ENCODE assay signal across 36 mouse cellular contexts in the genomic region with DNA sequence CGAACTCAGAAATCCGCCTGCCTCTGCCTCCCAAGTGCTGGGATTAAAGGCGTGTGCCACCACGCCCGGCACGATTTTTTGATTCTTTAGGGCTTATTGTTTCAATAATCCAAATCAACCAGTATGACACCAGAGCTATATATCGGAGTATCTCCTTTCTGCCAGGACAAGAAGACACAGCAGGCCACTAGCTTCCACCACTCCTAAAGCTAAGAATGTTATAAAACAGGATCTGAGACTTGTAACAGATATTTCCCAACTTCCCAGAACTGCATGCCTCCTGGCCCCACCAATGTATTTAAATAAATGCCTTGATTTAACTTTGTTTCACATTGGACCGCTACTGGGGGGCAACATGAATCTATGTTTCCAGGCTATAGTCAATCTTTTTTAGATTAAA. TPM values are rescaled to one million over a fixed set of nuclear protein-coding genes. Genes with fewer than 3 reads are reported as not detected.
"Had no signal": no experiment of that assay in that cellular context is flagged by ENCODE, and none has a peak within 500 bp of the region (broad histone marks: within the 10 kb centered on the region; RNA-seq: fewer than 3 reads in every experiment).

No protein-coding gene starts in this region.

- H3K27me3 ChIP-seq: heart, embryonic 15.5 days; hindbrain, embryonic 12.5 days; intestine, embryonic 15.5 days; limb, embryonic 13.5 days; limb, embryonic 15.5 days had no signal

- H3K4me3 ChIP-seq: gastrocnemius, adult 2 months; heart, embryonic 10.5 days; heart, embryonic 13.5 days; heart, embryonic 15.5 days; hindbrain, embryonic 10.5 days; hindbrain, embryonic 12.5 days; intestine, embryonic 15.5 days; layer of hippocampus, adult 2 months; left cerebral cortex, adult 2 months; limb, embryonic 13.5 days; limb, embryonic 15.5 days; liver, embryonic 12.5 days had no signal

- H3K36me3 ChIP-seq: heart, embryonic 10.5 days; heart, embryonic 13.5 days; heart, embryonic 15.5 days; hindbrain, embryonic 10.5 days; hindbrain, embryonic 12.5 days; intestine, embryonic 15.5 days; limb, embryonic 13.5 days; limb, embryonic 15.5 days; liver, embryonic 12.5 days had no signal

- DNase-seq: gastrocnemius, adult 2 months; gastrocnemius, postnatal 10 days; gastrocnemius, postnatal 25 days; heart, adult 18-20 months; heart, postnatal 14 days; heart, postnatal 4 days; kidney, adult 18-20 months; kidney, adult 8-10 months; kidney, postnatal 10 days; kidney, postnatal 4 days; left cerebral cortex, postnatal 4 days had no signal

- H3K4me1 ChIP-seq: heart, embryonic 10.5 days; heart, embryonic 13.5 days; heart, embryonic 15.5 days; intestine, embryonic 15.5 days; limb, embryonic 13.5 days; limb, embryonic 15.5 days; liver, embryonic 12.5 days had no signal

- ATAC-seq: hindbrain, embryonic 16.5 days; inflammation-experienced regulatory T-cells, adult 6 months; intestine, embryonic 15.5 days; intestine, postnatal 0 days; liver, embryonic 12.5 days had no signal

- H3K9ac ChIP-seq: heart, embryonic 13.5 days; heart, embryonic 15.5 days; hindbrain, embryonic 12.5 days; hindbrain, embryonic 14.5 days; intestine, embryonic 15.5 days; limb, embryonic 13.5 days; limb, embryonic 15.5 days; liver, embryonic 12.5 days; liver, embryonic 14.5 days had no signal

- H3K27ac ChIP-seq: gastrocnemius, adult 2 months; heart, embryonic 10.5 days; heart, embryonic 13.5 days; heart, embryonic 15.5 days; hindbrain, embryonic 10.5 days; hindbrain, embryonic 12.5 days; hindbrain, embryonic 14.5 days; intestine, embryonic 15.5 days; layer of hippocampus, adult 2 months; left cerebral cortex, adult 2 months; limb, embryonic 13.5 days; limb, embryonic 15.5 days; liver, embryonic 12.5 days; liver, embryonic 14.5 days had no signal

- H3K9me3 ChIP-seq: heart, embryonic 10.5 days; heart, embryonic 13.5 days; heart, embryonic 15.5 days; hindbrain, embryonic 10.5 days; hindbrain, embryonic 12.5 days; intestine, embryonic 15.5 days; limb, embryonic 13.5 days; limb, embryonic 15.5 days; liver, embryonic 12.5 days had no signal

RNA-seq across cellular contexts. Expression of a gene that starts 16.9 kb away (rescaled TPM):
- total RNA-seq: gastrocnemius, adult 2 months; gastrocnemius, postnatal 10 days; gastrocnemius, postnatal 25 days; gastrocnemius, postnatal 4 days; heart, adult 18-20 months; heart, postnatal 14 days; heart, postnatal 4 days; layer of hippocampus, adult 2 months; layer of hippocampus, postnatal 10 days; layer of hippocampus, postnatal 25 days; left cerebral cortex, adult 2 months; left cerebral cortex, postnatal 14 days; left cerebral cortex, postnatal 4 days; liver, adult 2 months had no signal
- polyA plus RNA-seq: frontal cortex, adult 2 months; heart, postnatal 0 days; kidney, embryonic 14.5 days; limb, embryonic 11.5 days; liver, adult 2 months had no signal
